Mouse (Mus musculus) stomach, postnatal 0 days (tissue): ENCODE measurements around the gene Tgfb2.

Source experiments
- CTCF ChIP-seq: IDR thresholded peaks from 2 replicates; pipeline ENCODE4 v1.5.1; 2016; ENCODE audit warnings: antibody characterized with exemption, low read depth, mild to moderate bottlenecking, moderate library complexity
- EP300 ChIP-seq: optimal IDR thresholded peaks from 2 replicates; pipeline ENCODE3; 2016; ENCODE audit warnings: antibody characterized with exemption

DNA sequence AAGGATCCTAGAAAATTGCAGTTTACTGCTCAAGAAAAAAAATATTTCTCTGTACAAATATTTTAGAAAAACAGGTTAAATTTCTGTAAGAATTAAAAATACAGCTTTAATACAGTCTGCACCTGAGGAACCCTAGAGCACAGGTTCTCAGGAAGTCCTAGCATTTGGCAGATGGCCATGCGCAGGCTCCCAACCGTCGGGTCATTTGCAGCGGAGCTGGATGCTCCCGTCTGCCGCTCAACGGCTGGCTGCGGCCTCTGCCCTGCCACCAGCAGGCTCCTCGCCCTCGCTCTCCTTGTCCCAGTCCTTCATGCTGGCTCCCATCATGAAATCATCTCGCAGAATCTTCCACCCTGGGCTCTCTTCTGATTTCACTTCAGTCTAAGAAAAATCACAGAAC, 15.4 kb upstream of the Tgfb2 start:
- TF ChIP-seq CTCF: no peak
- TF ChIP-seq EP300: no peak
